In the genomic region with DNA sequence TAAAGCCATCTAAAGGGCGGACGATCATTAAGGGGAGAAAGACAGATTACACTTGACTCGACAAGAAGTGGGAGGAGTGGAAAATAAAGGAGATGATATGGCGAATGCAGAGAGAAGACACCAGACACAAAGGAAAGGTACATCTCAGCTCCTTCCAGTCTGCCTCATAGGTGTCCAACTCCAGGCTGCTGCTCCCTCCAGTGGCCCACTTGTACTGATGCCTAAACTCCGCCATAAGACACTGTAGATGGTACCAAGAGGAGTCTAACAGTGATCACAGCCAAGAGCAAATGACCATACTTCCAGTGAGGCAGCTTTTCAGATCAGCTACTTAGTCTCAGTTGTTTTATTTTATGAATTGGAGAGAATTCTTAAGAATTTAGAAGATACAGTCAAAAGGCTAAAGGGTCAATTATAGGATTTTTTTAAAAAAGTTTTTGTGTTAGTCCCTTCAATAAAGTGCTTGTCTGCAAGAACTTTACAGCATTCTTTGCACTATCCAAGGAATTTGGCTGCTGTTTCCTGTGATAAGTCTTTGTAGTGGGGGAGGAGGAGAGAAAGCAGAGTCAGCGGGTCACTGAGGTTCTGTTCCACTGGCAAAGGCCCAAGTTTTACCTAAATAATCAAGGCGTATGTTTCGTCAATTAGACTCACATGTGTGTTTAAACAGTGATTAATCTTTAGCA, we compare ENCODE assay signal across 11 mouse cellular contexts.
DNase-seq lines count a peak whose midpoint lies in the region; ATAC-seq lines count a peak whose summit lies in the region.
"Had no signal": no experiment of that assay in that cellular context is flagged by ENCODE, and none has a peak within 500 bp of the region (broad histone marks: within the 10 kb centered on the region; RNA-seq: fewer than 3 reads in every experiment).

No protein-coding gene starts in this region.

- WGBS in midbrain, embryonic 13.5 days: 75% methylated on average over 8 of the region's 8 CpGs
- 83% methylated on average over 8 of the region's 8 CpGs for WGBS in midbrain, embryonic 16.5 days
- 32% methylated on average over 8 of the region's 8 CpGs for WGBS in stomach, embryonic 15.5 days

- no peak overlapping the region for H3K9ac ChIP-seq in midbrain, embryonic 13.5 days (replicated peaks)
- H3K9ac ChIP-seq in midbrain, embryonic 16.5 days (ENCODE audit: low read depth, low read length): no peak overlapping the region
- no peak overlapping the region for H3K9ac ChIP-seq in stomach, embryonic 15.5 days
- H3K9ac ChIP-seq: limb, embryonic 15.5 days had no signal

- no peak overlapping the region for H3K4me2 ChIP-seq in midbrain, embryonic 13.5 days (replicated peaks)
- H3K4me2 ChIP-seq in midbrain, embryonic 16.5 days (ENCODE audit: low read length): no peak overlapping the region
- no peak overlapping the region for H3K4me2 ChIP-seq in stomach, embryonic 15.5 days
- H3K4me2 ChIP-seq: limb, embryonic 15.5 days had no signal

- H3K27me3 ChIP-seq in midbrain, embryonic 13.5 days: no peaks in the 10 kb centered on the region
- H3K27me3 ChIP-seq in midbrain, embryonic 16.5 days (ENCODE audit: control insufficient read depth, insufficient read depth, low read depth, low read length): no peaks in the 10 kb centered on the region
- H3K27me3 ChIP-seq in stomach, embryonic 15.5 days (replicated peaks): no peaks in the 10 kb centered on the region
- H3K27me3 ChIP-seq: limb, embryonic 15.5 days had no signal

- peak; percentile 52 for DNase-seq in embryo, embryonic 10 days (ENCODE audit: low spot score)
- no peak for DNase-seq in embryo, embryonic 9.5 days (ENCODE audit: extremely low spot score)
- DNase-seq in kidney, postnatal 25 days: peak; percentile 39 to 47
- no peak for DNase-seq in right cerebral cortex, postnatal 25 days
- DNase-seq in retina, embryonic 14.5 days (ENCODE audit: low spot score): no peak
- DNase-seq: adrenal gland, adult 8-10 months; thymus, adult 2 months had no signal

- H3K4me3 ChIP-seq in midbrain, embryonic 13.5 days (replicated peaks): no peak overlapping the region
- H3K4me3 ChIP-seq in midbrain, embryonic 16.5 days (ENCODE audit: low read depth, low read length): no peak overlapping the region
- no peak overlapping the region for H3K4me3 ChIP-seq in stomach, embryonic 15.5 days (replicated peaks)
- H3K4me3 ChIP-seq: limb, embryonic 15.5 days had no signal

- H3K27ac ChIP-seq in midbrain, embryonic 13.5 days: no peak overlapping the region
- H3K27ac ChIP-seq in midbrain, embryonic 16.5 days (ENCODE audit: low read length): no peak overlapping the region
- H3K27ac ChIP-seq in stomach, embryonic 15.5 days: peak overlapping the region; percentile 51
- H3K27ac ChIP-seq: limb, embryonic 15.5 days had no signal

- no peaks in the 10 kb centered on the region for H3K36me3 ChIP-seq in midbrain, embryonic 13.5 days
- H3K36me3 ChIP-seq in midbrain, embryonic 16.5 days (ENCODE audit: control insufficient read depth, insufficient read depth, low read length): no peaks in the 10 kb centered on the region
- no peaks in the 10 kb centered on the region for H3K36me3 ChIP-seq in stomach, embryonic 15.5 days
- H3K36me3 ChIP-seq: limb, embryonic 15.5 days had no signal

- no peaks in the 10 kb centered on the region for H3K9me3 ChIP-seq in midbrain, embryonic 13.5 days
- H3K9me3 ChIP-seq in midbrain, embryonic 16.5 days (replicated peaks; ENCODE audit: control insufficient read depth, low read length, poor library complexity, severe bottlenecking): no peaks in the 10 kb centered on the region
- H3K9me3 ChIP-seq in stomach, embryonic 15.5 days: no peaks in the 10 kb centered on the region
- H3K9me3 ChIP-seq: limb, embryonic 15.5 days had no signal

- ATAC-seq in midbrain, embryonic 13.5 days: 0 out of 2 replicates have a peak, but pooled peaks have one; percentile 40
- no peak for ATAC-seq in midbrain, embryonic 16.5 days
- peak; percentile 45 for ATAC-seq in stomach, embryonic 15.5 days (ENCODE audit: insufficient read depth, low FRiP score, low read depth)

- H3K4me1 ChIP-seq in midbrain, embryonic 13.5 days (replicated peaks): peaks cover 10% of the 10 kb centered on the region
- H3K4me1 ChIP-seq in midbrain, embryonic 16.5 days (ENCODE audit: control insufficient read depth, insufficient read depth, low read length): no peaks in the 10 kb centered on the region; the same call in 1 of the 2 replicates
- peaks cover 23% of the 10 kb centered on the region for H3K4me1 ChIP-seq in stomach, embryonic 15.5 days

Comparison
In these comparisons a context has a peak if more than half of its experiments do, and no peak if none do; other contexts are left out.
1. DNase-seq: peak in embryo, embryonic 10 days (single experiment) and kidney, postnatal 25 days (2 of 2); none in embryo, embryonic 9.5 days (single experiment), right cerebral cortex, postnatal 25 days (single experiment) and retina, embryonic 14.5 days (single experiment).